Mouse (Mus musculus) hindbrain, embryonic 11.5 days (tissue): ENCODE data around the gene Nr5a2. TPM values are rescaled to one million over a fixed set of nuclear protein-coding genes. Genes with fewer than 3 reads are reported as not detected.

Experiments used
- ATAC-seq: fragments of 200-750 bp; cut with Nextera tagmentation; 2 replicates; pipeline ENCODE4 v1.8.0; 2017; ENCODE audit warnings: mild to moderate bottlenecking, moderate TSS enrichment, moderate library complexity; ENCODE audit not compliant: low FRiP score
- DNase-seq: peaks from one replicate; pipeline ENCODE4 v3.0.0-alpha.2; 2015; ENCODE audit warnings: low spot score
- H3K27ac ChIP-seq: fragments of 300-500 bp; sonication (generic); 2 replicates; pipeline ENCODE4 v1.5.1; 2014; ENCODE audit warnings: mild to moderate bottlenecking, low read depth, low read length
- H3K27me3 ChIP-seq: fragments of 300-500 bp; sonication (generic); 2 replicates; pipeline ENCODE4 v1.6.1; 2014; ENCODE audit warnings: mild to moderate bottlenecking, low read length, moderate library complexity, mixed read lengths; ENCODE audit not compliant: control insufficient read depth, insufficient read depth
- H3K36me3 ChIP-seq: fragments of 300-500 bp; sonication (generic); 2 replicates; pipeline ENCODE4 v1.6.1; 2014; ENCODE audit warnings: mild to moderate bottlenecking, low read length, moderate library complexity, mixed read lengths; ENCODE audit not compliant: control insufficient read depth, insufficient read depth
- H3K4me1 ChIP-seq: fragments of 300-500 bp; sonication (generic); replicated peaks from 2 replicates; pipeline ENCODE4 v1.6.1; 2014; ENCODE audit warnings: low read length, mixed read lengths; ENCODE audit not compliant: control insufficient read depth, insufficient read depth
- H3K4me2 ChIP-seq: fragments of 300-500 bp; sonication (generic); replicated peaks from 2 replicates; pipeline ENCODE4 v1.6.1; 2014; ENCODE audit warnings: mild to moderate bottlenecking, low read depth, low read length
- H3K4me3 ChIP-seq: fragments of 300-500 bp; sonication (generic); 2 replicates; pipeline ENCODE4 v1.5.1; 2014; ENCODE audit warnings: low read depth, low read length
- H3K9ac ChIP-seq: fragments of 300-500 bp; sonication (generic); 2 replicates; pipeline ENCODE4 v1.6.1; 2014; ENCODE audit warnings: low read depth, low read length
- H3K9me3 ChIP-seq: fragments of 300-500 bp; sonication (generic); 2 replicates; pipeline ENCODE4 v1.6.1; 2016; ENCODE audit warnings: low read length; ENCODE audit not compliant: control insufficient read depth
- WGBS: fragments of 180-500 bp; shearing (Covaris S2); extraction: QIAGEN DNeasy Blood & Tissue Kit; methylation state at CpG from one replicate; pipeline ENCODE4 v1.1.7; 2014; 5-methylcytosine and 5-hydroxymethylcytosine counted together
- polyA plus RNA-seq: library from polyadenylated mRNA; unstranded; fragments of >200 nt; fragmentation: Nextera tagmentation; extraction: Ambion mirVana; gene quantifications from 2 replicates; pipeline ENCODE4 v1.2.1, GENCODE M21; 2014

Gene Nr5a2
- polyA plus RNA-seq, 1 experiment from 2014 or later = 0.26 TPM

- Histone ChIP-seq H3K4me1 (no peaks in the 10 kb centered on the region), H3K9me3 (no peaks in the 10 kb centered on the region), H3K4me3 (no peak overlapping the region), H3K27ac (no peak overlapping the region), H3K9ac (no peak overlapping the region), H3K4me2 (no peak overlapping the region), H3K36me3 (no peaks in the 10 kb centered on the region), H3K27me3 (no peaks in the 10 kb centered on the region)
- 63% methylated on average over 4 of the region's 4 CpGs for WGBS
- no peak for ATAC-seq
- DNase-seq = no peak
Measured at GRCm38 (mm10) chr1:136858724-136859123, 101.5 kb downstream of the Nr5a2 start.

- Histone ChIP-seq H3K9ac (no peak overlapping the region), H3K27me3 (no peaks in the 10 kb centered on the region), H3K4me3 (no peak overlapping the region), H3K27ac (no peak overlapping the region), H3K4me2 (no peak overlapping the region), H3K4me1 (no peaks in the 10 kb centered on the region), H3K9me3 (no peaks in the 10 kb centered on the region), H3K36me3 (no peaks in the 10 kb centered on the region)
- DNase-seq (no peak), ATAC-seq (no peak)
- 81% methylated on average over 3 of the region's 3 CpGs for WGBS
Measured at GRCm38 (mm10) chr1:136856104-136856503, 104.1 kb downstream of the Nr5a2 start.

DNA sequence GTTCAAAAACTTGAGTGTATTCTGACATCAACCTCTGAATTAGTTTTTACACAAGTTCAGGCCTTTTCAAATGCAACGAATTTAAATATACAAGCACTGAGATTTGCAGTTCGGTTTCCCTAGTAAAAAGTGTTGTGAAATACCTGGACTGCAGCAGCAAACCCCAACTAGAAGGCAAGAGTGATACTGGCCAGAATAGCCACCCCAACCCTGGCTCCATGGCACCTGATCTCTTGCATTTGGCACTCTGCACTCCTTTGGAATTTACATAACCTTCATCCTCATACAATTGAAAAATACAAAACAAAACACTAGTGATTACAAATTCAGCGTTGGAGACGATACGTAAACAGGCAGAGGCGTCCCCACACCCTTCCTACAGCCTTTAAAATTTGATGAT lies 111.5 kb downstream of the Nr5a2 start:
- WGBS = 80% methylated on average over 6 of the region's 6 CpGs
- no peak for ATAC-seq
- no peak for DNase-seq
- Histone ChIP-seq H3K9ac (no peak overlapping the region), H3K27ac (no peak overlapping the region), H3K4me2 (no peak overlapping the region), H3K9me3 (no peaks in the 10 kb centered on the region), H3K36me3 (no peaks in the 10 kb centered on the region), H3K4me1 (no peaks in the 10 kb centered on the region), H3K27me3 (no peaks in the 10 kb centered on the region), H3K4me3 (no peak overlapping the region)

DNA sequence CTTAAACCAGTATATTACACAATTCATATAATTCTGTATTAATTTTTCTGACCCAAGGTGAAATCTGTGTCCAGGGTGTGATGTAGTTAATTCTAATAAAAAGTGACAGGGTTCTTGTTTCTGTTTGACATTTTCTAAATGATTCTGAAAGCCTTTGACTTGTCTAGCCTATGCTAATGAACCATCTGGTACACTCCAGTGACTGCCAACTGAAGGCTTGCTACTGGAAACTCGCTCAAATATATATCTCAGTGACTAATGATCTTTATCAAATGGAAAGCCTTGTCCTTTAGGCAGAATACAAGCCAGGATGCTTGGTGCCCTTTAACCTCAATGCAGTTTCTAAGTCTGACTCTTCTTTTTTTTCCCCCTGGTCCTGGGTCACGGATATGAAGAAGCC lies 114.2 kb downstream of the Nr5a2 start:
- Histone ChIP-seq H3K27ac (no peak overlapping the region), H3K4me1 (no peaks in the 10 kb centered on the region), H3K9me3 (no peaks in the 10 kb centered on the region), H3K9ac (no peak overlapping the region), H3K36me3 (no peaks in the 10 kb centered on the region), H3K4me3 (no peak overlapping the region), H3K27me3 (no peaks in the 10 kb centered on the region), H3K4me2 (no peak overlapping the region)
- DNase-seq (no peak), ATAC-seq (no peak; the same call in 1 of the 2 replicates)
- 46% methylated on average over 2 of the region's 2 CpGs for WGBS

- WGBS = 86% methylated on average over 9 of the region's 9 CpGs
- ATAC-seq = no peak
- no peaks in the 10 kb centered on the region for H3K36me3 ChIP-seq
Measured at GRCm38 (mm10) chr1:136845341-136845740, 114.9 kb downstream of the Nr5a2 start.

GRCm38 (mm10) chr1:136840512-136840911 lies 119.7 kb downstream of the Nr5a2 start:
- DNase-seq = no peak
- H3K4me2 ChIP-seq = no peak overlapping the region
- H3K4me3 ChIP-seq = no peak overlapping the region
- H3K36me3 ChIP-seq = no peaks in the 10 kb centered on the region
- no peaks in the 10 kb centered on the region for H3K27me3 ChIP-seq
- no peak for ATAC-seq
- H3K9me3 ChIP-seq = no peaks in the 10 kb centered on the region
- WGBS = 68% methylated on average over 7 of the region's 7 CpGs
- no peak overlapping the region for H3K9ac ChIP-seq
- H3K27ac ChIP-seq = no peak overlapping the region
- no peaks in the 10 kb centered on the region for H3K4me1 ChIP-seq

More at GRCm38 (mm10) chr1:136845341-136845740, 114.9 kb downstream of the Nr5a2 start:
- Histone ChIP-seq H3K9ac (no peak overlapping the region), H3K4me3 (no peak overlapping the region), H3K27ac (no peak overlapping the region), H3K9me3 (no peaks in the 10 kb centered on the region), H3K27me3 (no peaks in the 10 kb centered on the region), H3K4me1 (no peaks in the 10 kb centered on the region), H3K4me2 (no peak overlapping the region)
- DNase-seq = no peak

GRCm38 (mm10) chr1:136839202-136839601 lies 121.0 kb downstream of the Nr5a2 start:
- H3K9me3 ChIP-seq = no peaks in the 10 kb centered on the region
- DNase-seq (no peak), ATAC-seq (no peak)
- H3K4me3 ChIP-seq = no peak overlapping the region
- H3K4me2 ChIP-seq = no peak overlapping the region
- H3K4me1 ChIP-seq = no peaks in the 10 kb centered on the region
- no peak overlapping the region for H3K27ac ChIP-seq
- 66% methylated on average over 10 of the region's 10 CpGs for WGBS
- no peak overlapping the region for H3K9ac ChIP-seq
- no peaks in the 10 kb centered on the region for H3K36me3 ChIP-seq
- H3K27me3 ChIP-seq = no peaks in the 10 kb centered on the region

- WGBS = 54% methylated on average over 12 of the region's 12 CpGs
- H3K9ac ChIP-seq = no peak overlapping the region
- no peak overlapping the region for H3K27ac ChIP-seq
- no peak overlapping the region for H3K4me3 ChIP-seq
- H3K4me1 ChIP-seq = no peaks in the 10 kb centered on the region
- no peaks in the 10 kb centered on the region for H3K36me3 ChIP-seq
- ATAC-seq = no peak
- no peak for DNase-seq
- H3K9me3 ChIP-seq = no peaks in the 10 kb centered on the region
- no peak overlapping the region for H3K4me2 ChIP-seq
- no peaks in the 10 kb centered on the region for H3K27me3 ChIP-seq
Measured at GRCm38 (mm10) chr1:136832305-136833152, 127.7 kb downstream of the Nr5a2 start.

DNA sequence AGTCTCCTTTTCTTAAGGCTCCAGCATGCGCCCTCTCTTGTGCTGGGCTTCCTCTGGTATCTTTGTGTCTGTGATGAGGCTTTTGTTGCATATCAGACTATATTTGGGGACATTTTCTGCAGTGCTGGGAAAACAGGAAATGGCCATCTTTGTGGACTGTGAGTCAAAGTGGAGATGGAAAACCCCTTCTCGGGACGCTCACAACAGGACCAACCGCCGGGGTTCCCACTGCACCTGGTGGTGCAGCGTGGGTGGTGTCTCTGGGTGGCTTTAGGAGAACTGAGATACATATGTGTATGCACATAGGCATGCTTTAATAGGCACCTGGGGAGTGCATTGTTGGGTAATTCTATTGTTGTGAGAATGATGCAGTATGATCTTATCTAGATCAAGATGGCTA lies 129.3 kb downstream of the Nr5a2 start:
- Histone ChIP-seq H3K36me3 (no peaks in the 10 kb centered on the region), H3K4me2 (no peak overlapping the region), H3K27me3 (no peaks in the 10 kb centered on the region), H3K9ac (no peak overlapping the region), H3K4me3 (no peak overlapping the region), H3K9me3 (no peaks in the 10 kb centered on the region), H3K27ac (no peak overlapping the region), H3K4me1 (no peaks in the 10 kb centered on the region)
- no peak for DNase-seq
- ATAC-seq = no peak
- 92% methylated on average over 6 of the region's 6 CpGs for WGBS
